Mouse (Mus musculus): Measurements from ENCODE around the gene Faf1. TPM values are rescaled to one million over a fixed set of nuclear protein-coding genes. Genes with fewer than 3 reads are reported as not detected.

The Faf1 gene
- polyA plus RNA-seq, 1 experiment: 88.3 TPM

DNA sequence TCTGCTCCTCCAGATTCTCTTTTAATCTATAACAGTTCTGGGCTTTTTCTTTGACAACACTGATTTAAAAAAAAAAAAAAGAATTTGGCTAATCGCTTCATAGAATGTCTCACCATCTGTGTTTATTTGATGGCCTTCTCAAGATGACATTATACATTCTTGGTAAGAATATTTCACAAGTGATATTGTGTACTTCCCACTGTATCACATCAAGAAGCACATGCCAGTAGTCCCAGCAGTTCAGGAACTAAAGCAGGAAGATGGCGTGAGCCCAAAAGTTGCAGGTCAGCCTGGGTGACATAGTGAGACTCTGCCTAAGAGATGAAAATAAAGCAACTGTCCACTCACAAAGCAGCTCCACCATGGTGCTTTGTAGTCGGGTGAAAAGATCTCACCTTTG is 34.9 kb upstream of the Faf1 start:
- H3K27me3 ChIP-seq (ENCODE audit: control insufficient read depth, insufficient read depth, low read length, poor library complexity, severe bottlenecking): no peaks in the 10 kb centered on the region
- H3K4me3 ChIP-seq (ENCODE audit: low read depth, low read length): no peak overlapping the region
- no peak for TF ChIP-seq POLR2A (IDR thresholded peaks at IDR 0.05; ENCODE audit: insufficient read depth, low read length)
- no peak for TF ChIP-seq CTCF (IDR thresholded peaks at IDR 0.05; ENCODE audit: low read depth, low read length)
- no peak for TF ChIP-seq EP300 (IDR thresholded peaks at IDR 0.05; ENCODE audit: insufficient read depth, low read depth, low read length)
- no peaks in the 10 kb centered on the region for H3K4me1 ChIP-seq (ENCODE audit: control insufficient read depth, insufficient read depth, low read length)
- H3K9me3 ChIP-seq (replicated peaks; ENCODE audit: control insufficient read depth, insufficient read depth, low read length, poor library complexity, severe bottlenecking): no peaks in the 10 kb centered on the region
- H3K27ac ChIP-seq (ENCODE audit: insufficient read depth, low read length): no peak overlapping the region
- no peak overlapping the region for H3K9ac ChIP-seq (ENCODE audit: low read depth, poor library complexity, severe bottlenecking)
- no peaks in the 10 kb centered on the region for H3K36me3 ChIP-seq (ENCODE audit: control insufficient read depth, insufficient read depth, low read length, poor library complexity, severe bottlenecking)

DNA sequence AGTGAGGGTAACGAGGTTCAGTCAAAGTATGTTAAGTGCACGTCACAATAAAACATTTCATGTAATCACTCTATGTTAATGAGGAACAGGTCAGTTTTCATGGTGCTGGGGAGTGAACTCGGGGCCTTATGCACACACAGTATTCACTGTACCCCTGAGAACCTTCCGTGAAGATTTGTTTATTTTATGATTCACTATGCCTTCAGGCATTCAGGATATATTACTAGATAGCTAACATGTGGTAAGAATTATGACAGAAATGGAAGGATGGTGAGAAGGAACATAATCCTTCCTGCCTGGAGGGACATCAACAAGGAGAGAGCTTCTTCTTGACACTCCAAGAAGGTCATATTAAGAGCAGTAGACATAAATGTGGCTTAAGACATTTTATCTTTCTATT is 29.1 kb upstream of the Faf1 start:
- TF ChIP-seq CTCF (IDR thresholded peaks at IDR 0.05; ENCODE audit: low read depth, low read length) (no peak), POLR2A (IDR thresholded peaks at IDR 0.05; ENCODE audit: insufficient read depth, low read length) (no peak), EP300 (IDR thresholded peaks at IDR 0.05; ENCODE audit: insufficient read depth, low read depth, low read length) (no peak)
- Histone ChIP-seq H3K27me3 (ENCODE audit: control insufficient read depth, insufficient read depth, low read length, poor library complexity, severe bottlenecking) (no peaks in the 10 kb centered on the region), H3K9me3 (replicated peaks; ENCODE audit: control insufficient read depth, insufficient read depth, low read length, poor library complexity, severe bottlenecking) (no peaks in the 10 kb centered on the region; the same call in 1 of the 2 replicates), H3K4me3 (ENCODE audit: low read depth, low read length) (no peak overlapping the region), H3K4me1 (ENCODE audit: control insufficient read depth, insufficient read depth, low read length) (no peaks in the 10 kb centered on the region), H3K9ac (ENCODE audit: low read depth, poor library complexity, severe bottlenecking) (no peak overlapping the region), H3K36me3 (ENCODE audit: control insufficient read depth, insufficient read depth, low read length, poor library complexity, severe bottlenecking) (no peaks in the 10 kb centered on the region), H3K27ac (ENCODE audit: insufficient read depth, low read length) (no peak overlapping the region)

DNA sequence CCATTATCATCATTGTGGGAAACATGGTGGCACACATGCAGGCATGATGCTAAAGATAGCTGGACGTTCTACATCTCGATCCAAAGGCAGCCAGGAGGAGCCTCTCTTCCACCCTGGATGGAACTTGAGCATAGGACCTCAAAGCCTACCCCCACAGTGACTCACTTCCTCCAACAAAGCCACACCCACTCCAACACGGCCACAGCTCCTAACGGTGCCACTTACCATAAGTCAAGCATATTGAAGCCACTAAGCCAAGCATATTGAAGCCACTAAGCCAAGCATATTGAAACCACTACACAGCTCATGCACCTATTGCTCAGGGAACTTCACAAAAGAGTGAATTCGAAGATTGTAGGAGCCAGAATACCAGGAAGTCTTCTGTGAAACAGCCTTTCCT is 27.1 kb upstream of the Faf1 start:
- Histone ChIP-seq H3K4me1 (ENCODE audit: control insufficient read depth, insufficient read depth, low read length) (no peaks in the 10 kb centered on the region), H3K27me3 (ENCODE audit: control insufficient read depth, insufficient read depth, low read length, poor library complexity, severe bottlenecking) (no peaks in the 10 kb centered on the region), H3K9ac (ENCODE audit: low read depth, poor library complexity, severe bottlenecking) (no peak overlapping the region), H3K27ac (ENCODE audit: insufficient read depth, low read length) (no peak overlapping the region), H3K4me3 (ENCODE audit: low read depth, low read length) (no peak overlapping the region), H3K36me3 (ENCODE audit: control insufficient read depth, insufficient read depth, low read length, poor library complexity, severe bottlenecking) (no peaks in the 10 kb centered on the region), H3K9me3 (replicated peaks; ENCODE audit: control insufficient read depth, insufficient read depth, low read length, poor library complexity, severe bottlenecking) (no peaks in the 10 kb centered on the region; the same call in 1 of the 2 replicates)
- TF ChIP-seq EP300 (IDR thresholded peaks at IDR 0.05; ENCODE audit: insufficient read depth, low read depth, low read length): no peak
- no peak for TF ChIP-seq CTCF (IDR thresholded peaks at IDR 0.05; ENCODE audit: low read depth, low read length)
- no peak for TF ChIP-seq POLR2A (IDR thresholded peaks at IDR 0.05; ENCODE audit: insufficient read depth, low read length)

DNA sequence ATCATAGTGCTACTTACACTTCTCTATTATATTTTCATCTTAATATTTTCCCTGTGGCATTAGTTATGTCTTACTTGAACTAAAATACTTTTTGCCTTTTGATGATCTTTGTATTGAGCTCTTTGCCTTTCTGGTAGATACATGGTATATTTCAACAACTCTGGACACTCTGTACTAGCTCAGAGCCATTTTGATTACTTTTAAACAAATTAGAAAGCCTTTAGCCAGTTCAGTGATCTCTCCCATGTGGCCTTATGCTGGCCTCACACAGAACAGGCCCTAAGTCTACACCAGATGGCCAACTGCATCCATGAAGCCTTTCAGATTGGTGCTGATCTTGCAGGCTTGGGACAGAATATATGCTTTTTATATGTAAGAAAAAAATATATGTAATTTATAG is 23.1 kb upstream of the Faf1 start:
- no peak overlapping the region for H3K4me3 ChIP-seq (ENCODE audit: low read depth, low read length)
- no peaks in the 10 kb centered on the region; the same call in 1 of the 2 replicates for H3K9me3 ChIP-seq (replicated peaks; ENCODE audit: control insufficient read depth, insufficient read depth, low read length, poor library complexity, severe bottlenecking)
- no peak for TF ChIP-seq POLR2A (IDR thresholded peaks at IDR 0.05; ENCODE audit: insufficient read depth, low read length)
- no peak for TF ChIP-seq EP300 (IDR thresholded peaks at IDR 0.05; ENCODE audit: insufficient read depth, low read depth, low read length)
- no peak for TF ChIP-seq CTCF (IDR thresholded peaks at IDR 0.05; ENCODE audit: low read depth, low read length)
- H3K4me1 ChIP-seq (ENCODE audit: control insufficient read depth, insufficient read depth, low read length): no peaks in the 10 kb centered on the region
- H3K9ac ChIP-seq (ENCODE audit: low read depth, poor library complexity, severe bottlenecking): no peak overlapping the region
- H3K27me3 ChIP-seq (ENCODE audit: control insufficient read depth, insufficient read depth, low read length, poor library complexity, severe bottlenecking): peaks cover 9% of the 10 kb centered on the region
- no peak overlapping the region for H3K27ac ChIP-seq (ENCODE audit: insufficient read depth, low read length)
- no peaks in the 10 kb centered on the region for H3K36me3 ChIP-seq (ENCODE audit: control insufficient read depth, insufficient read depth, low read length, poor library complexity, severe bottlenecking)

DNA sequence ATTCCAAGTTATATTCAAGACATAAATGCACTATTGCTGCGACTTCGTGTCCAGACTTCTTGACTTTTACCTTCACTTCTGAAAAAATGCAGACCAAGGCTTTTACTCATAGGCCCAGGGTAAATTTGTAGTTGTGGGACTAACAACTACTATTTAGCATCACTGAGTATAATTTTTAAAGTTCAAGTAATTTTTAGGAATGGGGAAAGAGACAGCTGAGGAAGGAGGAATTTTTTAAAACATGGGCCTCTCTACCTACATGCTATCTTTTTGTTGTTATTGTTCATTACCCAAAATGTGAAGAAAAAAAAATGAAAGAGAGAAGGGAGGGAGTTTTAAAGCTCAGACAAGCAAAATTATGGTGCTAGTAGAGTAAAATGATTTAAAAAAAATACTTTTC is 21.7 kb upstream of the Faf1 start:
- H3K9ac ChIP-seq (ENCODE audit: low read depth, poor library complexity, severe bottlenecking): no peak overlapping the region
- H3K4me1 ChIP-seq (ENCODE audit: control insufficient read depth, insufficient read depth, low read length): no peaks in the 10 kb centered on the region
- TF ChIP-seq CTCF (IDR thresholded peaks at IDR 0.05; ENCODE audit: low read depth, low read length) (no peak), EP300 (IDR thresholded peaks at IDR 0.05; ENCODE audit: insufficient read depth, low read depth, low read length) (no peak)
- no peak overlapping the region for H3K4me3 ChIP-seq (ENCODE audit: low read depth, low read length)
- H3K27me3 ChIP-seq (ENCODE audit: control insufficient read depth, insufficient read depth, low read length, poor library complexity, severe bottlenecking): peaks cover 19% of the 10 kb centered on the region
- H3K36me3 ChIP-seq (ENCODE audit: control insufficient read depth, insufficient read depth, low read length, poor library complexity, severe bottlenecking): no peaks in the 10 kb centered on the region
- no peak overlapping the region for H3K27ac ChIP-seq (ENCODE audit: insufficient read depth, low read length)
- H3K9me3 ChIP-seq (replicated peaks; ENCODE audit: control insufficient read depth, insufficient read depth, low read length, poor library complexity, severe bottlenecking): no peaks in the 10 kb centered on the region; the same call in 1 of the 2 replicates

DNA sequence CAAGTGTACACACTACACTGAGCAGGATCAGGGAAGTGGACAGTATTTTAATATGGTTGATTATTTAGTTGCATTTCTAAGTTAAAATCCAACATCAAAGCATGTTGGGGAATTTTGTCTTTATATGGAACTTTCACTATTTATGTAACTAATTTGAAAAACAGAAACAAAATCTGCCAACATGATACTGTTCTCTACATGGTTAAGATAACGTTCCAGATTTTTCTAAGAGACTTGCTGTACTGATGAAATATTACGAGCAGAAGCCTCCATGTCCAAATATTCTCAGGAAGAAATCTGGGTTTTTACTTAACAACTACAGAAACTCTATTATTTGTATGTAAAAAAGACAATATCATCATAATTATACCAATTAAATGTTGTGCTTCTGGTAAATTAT is 20.6 kb upstream of the Faf1 start:
- Histone ChIP-seq H3K27me3 (ENCODE audit: control insufficient read depth, insufficient read depth, low read length, poor library complexity, severe bottlenecking) (peaks cover 20% of the 10 kb centered on the region), H3K36me3 (ENCODE audit: control insufficient read depth, insufficient read depth, low read length, poor library complexity, severe bottlenecking) (no peaks in the 10 kb centered on the region), H3K9ac (ENCODE audit: low read depth, poor library complexity, severe bottlenecking) (no peak overlapping the region), H3K9me3 (replicated peaks; ENCODE audit: control insufficient read depth, insufficient read depth, low read length, poor library complexity, severe bottlenecking) (no peaks in the 10 kb centered on the region), H3K4me3 (ENCODE audit: low read depth, low read length) (no peak overlapping the region), H3K27ac (ENCODE audit: insufficient read depth, low read length) (no peak overlapping the region), H3K4me1 (ENCODE audit: control insufficient read depth, insufficient read depth, low read length) (no peaks in the 10 kb centered on the region)
- TF ChIP-seq CTCF (IDR thresholded peaks at IDR 0.05; ENCODE audit: low read depth, low read length): no peak
- no peak for TF ChIP-seq POLR2A (IDR thresholded peaks at IDR 0.05; ENCODE audit: insufficient read depth, low read length)
- TF ChIP-seq EP300 (IDR thresholded peaks at IDR 0.05; ENCODE audit: insufficient read depth, low read depth, low read length): no peak

All from ES-Bruce4 (cell line).